Mouse (Mus musculus): ENCODE measurements at regions not wholly inside any gene's neighbourhood (a gene's known extent, or its start where the extent isn't known, plus 50 kb on each side); places are given as distances from the start of the nearest gene placed in this dataset.

GRCm38 (mm10) chr10:17355476-17355875 lies 367.5 kb upstream of the Cited2 start:
- no peak for TF ChIP-seq CTCF (IDR thresholded peaks at IDR 0.05; ENCODE audit: borderline replicate concordance, insufficient read depth, low read length)
- no peak for TF ChIP-seq POLR2A (IDR thresholded peaks at IDR 0.05; ENCODE audit: low read depth, low read length)
